Mouse (Mus musculus) limb, embryonic 14.5 days (tissue): ENCODE data around the gene Creb3l4. TPM values are rescaled to one million over a fixed set of nuclear protein-coding genes. Genes with fewer than 3 reads are reported as not detected.
A peak's percentile ranks its signal among the peaks of the same experiment; 100 is the strongest.

Source experiments
- ATAC-seq: fragments of 200-750 bp; cut with Nextera tagmentation; 2 replicates; pipeline ENCODE4 v1.8.0; 2017; ENCODE audit warnings: low read depth, moderate number of reproducible peaks, moderate TSS enrichment; ENCODE audit not compliant: low FRiP score
- DNase-seq: peaks from one replicate; pipeline ENCODE4 v3.0.0-alpha.2; 2015; ENCODE audit warnings: low spot score
- H3K27ac ChIP-seq: fragments of 300-500 bp; sonication (generic); replicated peaks from 2 replicates; pipeline ENCODE4 v1.5.1; 2014; ENCODE audit warnings: low read depth, mild to moderate bottlenecking, low read length, moderate library complexity, mixed read lengths
- H3K27me3 ChIP-seq: fragments of 300-500 bp; sonication (generic); 2 replicates; pipeline ENCODE4 v1.6.1; 2014; ENCODE audit warnings: low read length, mixed read lengths; ENCODE audit not compliant: control insufficient read depth, insufficient read depth
- H3K36me3 ChIP-seq: fragments of 300-500 bp; sonication (generic); 2 replicates; pipeline ENCODE4 v1.6.1; 2014; ENCODE audit warnings: mild to moderate bottlenecking, low read length, moderate library complexity, mixed read lengths; ENCODE audit not compliant: control insufficient read depth, insufficient read depth
- H3K4me1 ChIP-seq: fragments of 300-500 bp; sonication (generic); 2 replicates; pipeline ENCODE4 v1.6.1; 2014; ENCODE audit warnings: antibody characterized with exemption, low read length, mixed read lengths; ENCODE audit not compliant: control insufficient read depth, insufficient read depth
- H3K4me2 ChIP-seq: fragments of 300-500 bp; sonication (generic); replicated peaks from 2 replicates; pipeline ENCODE4 v1.6.1; 2014; ENCODE audit warnings: low read depth, mild to moderate bottlenecking, low read length, moderate library complexity; ENCODE audit not compliant: severe bottlenecking
- H3K4me3 ChIP-seq: fragments of 300-500 bp; sonication (generic); replicated peaks from 2 replicates; pipeline ENCODE4 v1.5.1; 2014; ENCODE audit warnings: low read length
- H3K9ac ChIP-seq: fragments of 300-500 bp; sonication (generic); 2 replicates; pipeline ENCODE4 v1.6.1; 2014; ENCODE audit warnings: mild to moderate bottlenecking, low read depth, low read length, moderate library complexity; ENCODE audit not compliant: severe bottlenecking
- H3K9me3 ChIP-seq: fragments of 300-500 bp; sonication (generic); 2 replicates; pipeline ENCODE4 v1.6.1; 2016; ENCODE audit warnings: low read length; ENCODE audit not compliant: control insufficient read depth
- POLR2A ChIP-seq: fragments of 200-500 bp; IDR thresholded peaks from 2 replicates; pipeline ENCODE4 v1.8.0; 2012; ENCODE audit warnings: inconsistent platforms, mild to moderate bottlenecking, moderate library complexity, borderline replicate concordance; ENCODE audit not compliant: insufficient read depth, insufficient read length; ENCODE audit errors: extremely low read depth
- WGBS: fragments of 180-500 bp; shearing (Covaris S2); extraction: QIAGEN DNeasy Blood & Tissue Kit; methylation state at CpG from one replicate; pipeline ENCODE4 v1.1.7; 2014; 5-methylcytosine and 5-hydroxymethylcytosine counted together
- polyA plus RNA-seq, 2 experiments: library from polyadenylated mRNA; depleted of rRNA in 1 of 2; stranded (reverse) in 1 of 2; unstranded in 1 of 2; fragments of >200 nt; fragmentation: Nextera tagmentation in 1 of 2; extraction: Ambion mirVana in 1 of 2; gene quantifications; 2 replicates each; pipeline versions ENCODE4 v1.2.1 to v1.2.3; 2012 to 2014

Gene Creb3l4
- polyA plus RNA-seq, 2 experiments, result 6.3 to 6.7 TPM

- no peak overlapping the region for H3K27ac ChIP-seq
- WGBS, result 88% methylated on average over 3 of the region's 3 CpGs
- no peaks in the 10 kb centered on the region for H3K9me3 ChIP-seq
- no peaks in the 10 kb centered on the region for H3K27me3 ChIP-seq
- H3K4me1 ChIP-seq, result peaks cover 11% of the 10 kb centered on the region
- no peak for TF ChIP-seq POLR2A
- H3K9ac ChIP-seq, result no peak overlapping the region
- H3K36me3 ChIP-seq, result peaks cover 10% of the 10 kb centered on the region
- no peak overlapping the region for H3K4me3 ChIP-seq
- ATAC-seq, result no peak
- no peak overlapping the region for H3K4me2 ChIP-seq
- DNase-seq, result no peak
Measured at GRCm38 (mm10) chr3:90222941-90223340, 20.4 kb downstream of the Creb3l4 start.

- no peaks in the 10 kb centered on the region for H3K27me3 ChIP-seq
- ATAC-seq (no peak), DNase-seq (no peak)
- H3K4me1 ChIP-seq, result peaks cover 11% of the 10 kb centered on the region
- no peak overlapping the region for H3K9ac ChIP-seq
- H3K36me3 ChIP-seq, result peaks cover 10% of the 10 kb centered on the region
- no peak overlapping the region for H3K4me3 ChIP-seq
- 90% methylated on average over 4 of the region's 4 CpGs for WGBS
- H3K9me3 ChIP-seq, result no peaks in the 10 kb centered on the region
- no peak overlapping the region for H3K4me2 ChIP-seq
- TF ChIP-seq POLR2A, result no peak
- H3K27ac ChIP-seq, result no peak overlapping the region
Measured at GRCm38 (mm10) chr3:90222455-90222854, 20.9 kb downstream of the Creb3l4 start.

- 26% methylated on average over 5 of the region's 5 CpGs for WGBS
- peaks cover 10% of the 10 kb centered on the region for H3K36me3 ChIP-seq
- no peaks in the 10 kb centered on the region for H3K27me3 ChIP-seq
- ATAC-seq (no peak), DNase-seq (no peak)
- H3K9me3 ChIP-seq, result no peaks in the 10 kb centered on the region
- H3K4me3 ChIP-seq, result peak overlapping the region; percentile 45
- H3K4me2 ChIP-seq, result peak overlapping the region; percentile 66
- no peak for TF ChIP-seq POLR2A
- H3K27ac ChIP-seq, result 0 out of 2 replicates have a peak overlapping the region, but pooled peaks have one; percentile 26
- H3K4me1 ChIP-seq, result peaks cover 11% of the 10 kb centered on the region
- peak overlapping the region; percentile 65 for H3K9ac ChIP-seq
Measured at GRCm38 (mm10) chr3:90221123-90221522, 22.2 kb downstream of the Creb3l4 start.

- H3K4me1 ChIP-seq, result peaks cover 11% of the 10 kb centered on the region
- H3K4me2 ChIP-seq, result peak overlapping the region; percentile 66
- H3K4me3 ChIP-seq, result peak overlapping the region; percentile 45
- DNase-seq, result peak; percentile 82
- peak overlapping the region; percentile 76 for H3K27ac ChIP-seq
- no peaks in the 10 kb centered on the region for H3K9me3 ChIP-seq
- peak; percentile 88 for ATAC-seq
- H3K9ac ChIP-seq, result peak overlapping the region; percentile 65
- WGBS, result under 1% methylated on average over 12 of the region's 20 CpGs
- 0 out of 2 replicates have a peak, but pooled peaks have one; percentile 62 for TF ChIP-seq POLR2A
- H3K36me3 ChIP-seq, result peaks cover 10% of the 10 kb centered on the region
- H3K27me3 ChIP-seq, result no peaks in the 10 kb centered on the region
Measured at GRCm38 (mm10) chr3:90220531-90220951, 22.8 kb downstream of the Creb3l4 start.

- H3K36me3 ChIP-seq, result peaks cover 10% of the 10 kb centered on the region
- peak; percentile 74 for DNase-seq
- H3K4me1 ChIP-seq, result peaks cover 11% of the 10 kb centered on the region
- peak overlapping the region; percentile 66 for H3K4me2 ChIP-seq
- H3K27me3 ChIP-seq, result no peaks in the 10 kb centered on the region
- ATAC-seq, result peak; percentile 65; the same call in 1 of the 2 replicates
- peak overlapping the region; percentile 76 for H3K27ac ChIP-seq
- no peak for TF ChIP-seq POLR2A
- no peaks in the 10 kb centered on the region for H3K9me3 ChIP-seq
- peak overlapping the region; percentile 45 for H3K4me3 ChIP-seq
- H3K9ac ChIP-seq, result peak overlapping the region; percentile 65
- 20% methylated on average over 6 of the region's 6 CpGs for WGBS
Measured at GRCm38 (mm10) chr3:90220088-90220487, 23.2 kb downstream of the Creb3l4 start.
